Mouse (Mus musculus) brown adipose tissue, adult 24 weeks (tissue): ENCODE results near the gene Trabd2b. TPM values are rescaled to one million over a fixed set of nuclear protein-coding genes. Genes with fewer than 3 reads are reported as not detected.

ENCODE experiments used
- H3K27ac ChIP-seq: fragments of 200-500 bp; replicated peaks from 2 replicates; pipeline ENCODE4 v1.5.1; 2012; ENCODE audit warnings: low read depth, mild to moderate bottlenecking, low read length
- H3K4me1 ChIP-seq: fragments of 200-500 bp; 2 replicates; pipeline ENCODE4 v1.6.1; 2012; ENCODE audit warnings: low read length, mixed read lengths; ENCODE audit not compliant: control insufficient read depth, insufficient read depth, insufficient read length
- H3K4me3 ChIP-seq: fragments of 200-500 bp; 2 replicates; pipeline ENCODE4 v1.5.1; 2012; ENCODE audit warnings: low read depth, mild to moderate bottlenecking, low read length, moderate library complexity; ENCODE audit not compliant: insufficient read depth
- polyA plus RNA-seq: library from polyadenylated mRNA; stranded (reverse); fragments of >200 nt; gene quantifications from 2 replicates; pipeline ENCODE4 v1.2.4, GENCODE M21; 2012; ENCODE audit not compliant: missing spikeins, insufficient read depth, insufficient read length

Gene Trabd2b
- polyA plus RNA-seq, 1 experiment: 5.2 TPM

DNA sequence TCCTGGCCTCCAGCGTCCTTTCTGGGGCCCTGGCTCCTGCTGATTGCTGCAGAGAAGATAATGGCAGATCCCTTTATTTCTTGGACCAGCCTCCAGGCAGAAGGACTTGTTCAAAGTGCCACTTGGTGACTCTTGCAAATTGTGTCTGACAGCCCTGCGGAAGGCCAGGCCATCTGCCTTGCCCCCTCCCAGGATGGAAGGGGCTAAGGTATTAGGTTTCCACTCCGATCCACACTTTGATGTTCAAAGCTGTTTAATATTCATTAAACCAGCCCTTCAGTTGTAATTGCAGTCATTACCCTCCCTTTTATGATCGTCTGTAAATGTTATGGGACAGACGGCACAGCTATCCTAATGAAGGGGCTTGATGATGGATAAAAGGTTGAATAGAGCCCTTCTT is 75.0 kb downstream of the Trabd2b start:
- H3K4me3 ChIP-seq: no peak overlapping the region
- no peaks in the 10 kb centered on the region for H3K4me1 ChIP-seq

DNA sequence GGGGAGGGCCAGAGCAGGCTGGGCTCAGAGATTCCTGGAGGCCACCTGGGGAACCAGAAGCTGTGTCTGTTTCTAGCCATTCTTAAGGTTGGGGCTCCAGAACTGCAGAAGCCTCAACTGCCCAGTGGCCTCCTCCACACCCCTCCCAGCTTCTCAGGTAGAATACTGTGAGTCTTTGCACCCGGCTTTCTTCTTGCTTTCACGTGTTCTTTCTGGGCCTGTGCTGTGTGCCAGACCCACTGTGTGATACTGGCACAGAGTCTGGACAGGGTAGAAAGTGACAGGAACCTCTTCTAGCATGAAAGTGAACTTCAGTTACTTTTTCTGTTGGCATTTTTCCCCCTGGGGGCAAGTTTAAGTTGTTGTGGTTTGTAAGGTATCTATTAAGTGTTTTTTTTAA is 77.6 kb downstream of the Trabd2b start:
- Histone ChIP-seq H3K4me3 (no peak overlapping the region), H3K4me1 (no peaks in the 10 kb centered on the region), H3K27ac (no peak overlapping the region)

More for the DNA sequence above, 75.0 kb downstream of the Trabd2b start:
- H3K27ac ChIP-seq: no peak overlapping the region

DNA sequence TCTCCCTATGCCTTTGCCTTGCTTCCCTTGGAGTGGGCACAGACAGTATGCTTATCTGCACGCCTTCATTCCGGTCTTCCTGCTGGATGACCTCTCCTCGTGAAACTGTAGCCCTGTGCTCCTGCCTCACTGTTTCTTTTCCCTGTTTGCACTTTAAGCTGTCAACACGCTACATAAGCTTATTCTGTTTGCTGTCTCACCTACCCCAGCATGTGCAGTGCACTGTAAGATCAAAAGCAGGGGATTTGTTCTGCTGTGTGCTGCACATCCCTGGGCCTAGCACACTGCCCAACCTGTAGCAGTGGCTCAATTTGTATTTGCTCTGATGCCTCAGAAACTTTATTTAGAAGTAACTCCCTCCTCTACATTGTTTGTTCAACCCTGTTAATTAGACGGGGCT is 79.5 kb downstream of the Trabd2b start:
- H3K4me3 ChIP-seq: no peak overlapping the region
- H3K27ac ChIP-seq: no peak overlapping the region

DNA sequence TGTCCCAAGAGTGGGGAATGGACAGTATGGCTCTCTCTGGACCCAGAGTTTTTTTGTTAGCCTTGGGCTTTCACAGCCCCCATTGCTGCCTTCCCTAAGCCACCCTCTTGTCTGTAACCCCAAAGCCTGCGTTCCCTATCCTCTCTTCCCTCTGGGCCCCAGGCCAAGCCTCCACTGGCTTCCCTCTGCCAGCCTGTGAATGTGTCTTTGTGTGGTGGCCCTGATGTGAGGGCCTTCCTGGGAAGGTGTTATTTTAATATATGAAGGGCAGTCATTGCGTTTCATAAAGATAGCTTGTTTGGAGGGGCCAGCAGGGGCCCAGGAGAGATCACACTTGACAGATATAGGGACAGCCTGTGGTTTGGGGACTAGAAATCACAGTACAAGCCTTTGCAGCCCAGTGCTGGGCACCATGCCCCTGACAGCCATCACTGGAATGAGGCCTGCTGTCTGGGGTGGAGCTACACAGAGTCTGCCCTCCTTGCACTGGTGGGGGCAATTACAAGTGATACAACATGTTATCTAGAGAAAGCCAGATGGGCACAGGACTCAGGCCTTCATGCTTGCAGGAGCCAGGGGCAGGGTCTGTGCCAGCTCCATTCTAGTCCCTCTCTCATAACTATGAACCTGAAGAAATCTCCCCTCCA is 80.5 kb downstream of the Trabd2b start:
- H3K27ac ChIP-seq: no peak overlapping the region
- H3K4me3 ChIP-seq: no peak overlapping the region
- no peaks in the 10 kb centered on the region for H3K4me1 ChIP-seq

More for the DNA sequence above, 79.5 kb downstream of the Trabd2b start:
- H3K4me1 ChIP-seq: no peaks in the 10 kb centered on the region

DNA sequence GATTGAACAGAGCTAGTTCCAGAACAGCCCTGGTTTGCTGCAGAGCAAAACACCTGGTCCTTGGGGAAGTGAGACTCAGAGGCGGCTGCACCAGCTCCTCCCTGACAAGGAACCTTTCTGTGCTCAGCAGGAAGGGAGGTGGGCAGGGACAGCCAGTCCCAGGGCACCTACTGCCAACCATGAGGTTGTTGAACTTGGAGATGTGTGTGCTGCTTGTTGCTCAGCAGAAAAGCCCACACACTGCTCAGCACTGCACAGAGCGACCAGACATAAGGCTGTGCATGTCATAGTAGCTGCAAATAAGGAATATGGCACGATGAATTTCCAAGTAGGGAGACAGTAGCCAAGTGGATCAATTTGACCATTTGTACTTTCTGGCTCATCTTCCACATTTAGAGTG is 81.2 kb downstream of the Trabd2b start:
- no peak overlapping the region for H3K4me3 ChIP-seq
- no peak overlapping the region for H3K27ac ChIP-seq
- no peaks in the 10 kb centered on the region for H3K4me1 ChIP-seq

DNA sequence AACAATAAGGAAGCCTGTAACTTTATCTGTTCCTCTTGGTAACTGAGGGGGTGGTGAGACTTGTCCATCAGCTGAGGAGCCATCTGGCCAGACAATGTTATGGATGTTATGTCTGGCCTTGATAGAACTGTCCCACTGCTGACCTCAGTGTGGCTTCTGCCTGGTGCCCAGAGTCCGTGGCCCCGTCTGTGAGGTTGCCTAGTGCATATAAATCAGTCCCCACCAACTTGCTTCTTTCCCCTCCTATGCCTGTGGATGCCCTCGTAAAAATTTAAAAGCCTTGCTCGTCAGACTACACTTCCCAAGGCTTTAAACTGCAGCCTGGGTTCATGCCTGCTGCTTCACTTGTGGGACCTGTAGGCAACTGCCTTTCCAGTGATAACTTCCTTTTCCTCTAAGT is 85.6 kb downstream of the Trabd2b start:
- peaks cover 4% of the 10 kb centered on the region; the same call in 1 of the 2 replicates for H3K4me1 ChIP-seq
- no peak overlapping the region for H3K27ac ChIP-seq
- no peak overlapping the region for H3K4me3 ChIP-seq

DNA sequence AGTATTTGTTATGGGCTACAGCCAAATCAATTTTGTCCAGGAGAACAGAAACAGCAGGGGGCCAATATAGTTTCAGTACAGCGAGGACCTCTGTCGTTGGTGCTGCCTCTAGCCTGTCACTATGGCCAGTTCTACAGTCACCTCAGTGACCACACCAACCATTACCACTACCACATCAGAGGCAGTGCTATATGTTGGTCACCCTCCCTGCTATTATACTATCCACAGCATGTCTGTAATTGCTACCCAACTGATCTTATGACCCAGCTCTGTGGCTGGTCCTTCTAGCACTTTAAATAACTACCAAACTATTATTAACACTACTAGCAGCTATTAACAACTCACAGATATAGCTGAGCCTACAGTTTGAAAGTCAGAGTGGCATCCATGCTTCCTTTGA is 87.5 kb downstream of the Trabd2b start:
- Histone ChIP-seq H3K4me1 (peaks cover 4% of the 10 kb centered on the region; the same call in 1 of the 2 replicates), H3K27ac (no peak overlapping the region), H3K4me3 (no peak overlapping the region)

DNA sequence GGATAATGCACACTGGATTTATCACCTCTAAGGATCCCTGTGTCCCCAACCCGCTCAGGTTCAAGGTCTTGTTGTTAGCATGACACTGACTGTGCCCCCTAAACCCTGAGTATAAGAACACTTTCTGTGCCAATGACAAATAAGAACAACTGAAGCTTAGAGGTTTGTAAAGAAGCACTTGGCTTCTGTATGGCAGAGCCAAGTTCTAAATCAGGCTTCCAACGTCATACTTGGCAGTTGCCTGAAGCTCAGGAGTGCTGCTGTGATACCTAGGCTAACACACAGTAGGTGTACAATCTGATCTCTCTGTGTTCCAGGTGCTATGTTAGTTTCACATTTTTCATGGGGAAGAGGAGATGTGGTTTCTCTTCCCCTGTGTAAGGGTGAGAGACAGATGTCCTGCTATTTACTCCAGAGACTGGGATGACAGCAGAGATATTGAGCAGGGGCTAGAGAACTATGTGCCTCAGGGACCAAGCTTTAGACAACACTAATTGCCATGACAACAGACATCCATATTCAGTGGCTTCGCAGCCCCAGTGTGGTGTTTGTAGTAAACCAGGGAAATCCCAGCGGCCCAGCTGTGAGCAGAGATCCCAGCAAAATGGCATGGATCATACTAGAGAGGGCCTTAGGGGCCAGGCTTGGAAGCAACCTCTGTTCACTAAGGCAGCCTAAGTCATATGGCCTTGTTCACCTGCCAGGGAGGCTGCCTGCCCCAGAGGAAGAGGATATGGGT is 89.3 kb downstream of the Trabd2b start:
- Histone ChIP-seq H3K4me3 (no peak overlapping the region), H3K4me1 (peaks cover 4% of the 10 kb centered on the region; the same call in 1 of the 2 replicates), H3K27ac (no peak overlapping the region)

DNA sequence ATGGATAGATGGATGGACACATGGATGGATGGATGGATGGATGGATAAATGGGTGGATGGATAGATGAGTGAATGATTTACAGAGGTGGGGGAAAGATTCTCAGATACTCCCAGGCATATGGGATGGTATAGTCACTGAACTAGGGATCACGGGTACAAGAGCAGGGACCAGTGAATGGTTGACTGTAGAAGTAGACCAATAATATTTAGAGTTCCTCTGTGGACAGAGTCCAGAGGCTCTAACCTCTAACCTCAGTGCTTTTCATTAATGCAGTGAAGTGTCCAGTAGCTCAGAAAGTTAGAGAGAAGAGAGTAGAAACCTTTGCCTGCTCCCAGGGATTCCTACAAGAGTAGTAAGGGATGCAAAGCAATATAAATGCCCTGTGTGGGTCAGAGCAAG is 93.1 kb downstream of the Trabd2b start:
- Histone ChIP-seq H3K27ac (no peak overlapping the region), H3K4me1 (peaks cover 4% of the 10 kb centered on the region; the same call in 1 of the 2 replicates)

DNA sequence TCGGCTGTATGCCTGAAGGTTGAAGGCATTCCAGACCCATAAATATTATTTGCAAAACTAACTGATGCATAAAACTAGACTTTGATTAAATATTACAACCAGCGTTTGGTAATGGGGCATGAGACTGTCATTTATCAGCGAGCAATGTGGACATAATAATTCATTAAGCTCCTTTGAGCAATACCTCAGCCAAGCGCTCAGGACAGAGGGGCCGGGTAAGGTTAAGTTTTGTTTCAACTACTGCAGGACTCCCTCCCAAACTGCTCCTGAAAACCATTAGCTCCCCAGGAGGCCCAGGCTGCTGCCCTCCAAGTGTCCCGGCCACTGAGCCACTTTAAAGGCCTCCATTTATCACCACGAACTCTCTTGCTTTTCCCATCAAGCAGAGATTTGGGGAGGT is 93.8 kb downstream of the Trabd2b start:
- Histone ChIP-seq H3K4me1 (peaks cover 3% of the 10 kb centered on the region; the same call in 1 of the 2 replicates), H3K27ac (no peak overlapping the region), H3K4me3 (no peak overlapping the region)

More for the DNA sequence above, 93.1 kb downstream of the Trabd2b start:
- no peak overlapping the region for H3K4me3 ChIP-seq

DNA sequence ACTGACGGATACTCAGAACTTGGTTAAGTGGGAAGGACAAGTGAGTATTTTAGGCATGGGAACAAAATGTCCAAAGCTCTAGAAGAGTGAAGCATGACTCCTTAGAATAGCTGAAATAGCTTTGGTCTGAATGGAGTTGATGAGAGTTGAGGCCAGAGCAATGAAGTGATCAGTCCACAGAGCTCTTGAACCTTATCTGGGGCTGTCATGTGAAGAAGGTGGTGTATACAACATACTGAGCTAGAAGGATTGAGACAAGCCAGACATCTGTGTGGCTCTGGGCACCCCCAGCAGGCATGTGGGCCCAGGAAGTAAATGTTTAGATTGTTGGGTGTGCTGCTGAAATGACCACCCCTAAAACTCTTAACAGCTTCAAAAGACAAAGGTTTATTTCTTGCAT is 94.5 kb downstream of the Trabd2b start:
- no peak overlapping the region for H3K27ac ChIP-seq
- no peak overlapping the region for H3K4me3 ChIP-seq
- H3K4me1 ChIP-seq: no peaks in the 10 kb centered on the region

DNA sequence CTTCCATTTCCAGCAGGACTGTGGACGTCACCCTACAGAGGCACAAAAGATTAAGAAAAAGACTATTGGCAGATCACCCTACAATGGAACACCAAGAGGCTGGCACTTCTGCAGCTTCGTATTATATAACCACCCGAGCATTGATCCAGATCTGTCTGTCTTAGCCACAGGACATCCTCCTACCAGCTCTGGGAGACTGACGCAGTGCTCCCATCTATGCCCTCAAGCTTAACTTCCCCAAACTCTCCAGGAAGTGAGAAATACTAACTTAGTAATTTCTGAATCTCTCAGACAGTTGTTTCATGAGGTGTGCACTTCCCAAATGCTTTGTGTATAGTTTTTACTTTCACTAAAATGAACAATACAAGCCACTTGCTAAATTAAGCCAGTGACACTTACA is 95.1 kb downstream of the Trabd2b start:
- H3K4me1 ChIP-seq: no peaks in the 10 kb centered on the region
- H3K4me3 ChIP-seq: no peak overlapping the region
- H3K27ac ChIP-seq: no peak overlapping the region

DNA sequence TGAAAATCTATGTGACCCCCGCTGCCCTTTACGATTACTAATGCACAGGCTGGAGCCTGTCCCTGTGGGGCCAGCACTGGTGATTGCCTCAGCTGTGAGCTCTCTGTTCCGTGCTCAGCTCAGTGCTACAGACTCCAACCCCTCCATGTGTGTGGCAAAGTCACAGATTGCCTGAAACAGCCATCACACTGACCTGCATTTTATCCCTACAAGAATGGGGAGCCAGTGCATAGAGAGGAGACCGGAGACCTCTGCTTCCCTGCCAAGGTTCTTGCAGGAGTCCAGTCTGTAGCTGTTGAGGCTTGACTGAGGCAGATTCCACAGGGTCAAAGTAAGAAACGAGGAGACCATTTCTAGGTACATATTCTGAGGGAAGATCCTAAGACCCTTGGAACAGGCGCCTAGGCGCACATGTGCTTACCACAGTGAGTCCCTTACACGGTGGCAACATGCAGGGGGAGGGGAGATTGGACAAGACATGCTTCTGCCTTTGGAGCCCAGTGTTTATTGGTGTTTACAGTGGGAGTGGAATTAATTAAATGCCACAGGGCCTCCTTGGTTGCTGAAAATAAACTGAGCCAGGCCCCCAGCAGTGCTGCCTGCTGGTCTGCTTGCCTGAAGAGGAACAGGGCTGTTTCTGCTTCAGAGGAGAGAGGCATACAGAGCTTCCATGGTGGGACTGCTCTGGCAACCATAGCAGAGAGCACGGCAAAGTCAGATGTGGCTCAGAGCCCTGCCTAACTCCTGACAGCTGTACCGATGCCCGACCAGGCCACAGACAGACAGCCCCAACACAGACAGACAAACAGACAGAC is 97.9 kb downstream of the Trabd2b start:
- no peaks in the 10 kb centered on the region for H3K4me1 ChIP-seq
- H3K27ac ChIP-seq: no peak overlapping the region
- H3K4me3 ChIP-seq: no peak overlapping the region

DNA sequence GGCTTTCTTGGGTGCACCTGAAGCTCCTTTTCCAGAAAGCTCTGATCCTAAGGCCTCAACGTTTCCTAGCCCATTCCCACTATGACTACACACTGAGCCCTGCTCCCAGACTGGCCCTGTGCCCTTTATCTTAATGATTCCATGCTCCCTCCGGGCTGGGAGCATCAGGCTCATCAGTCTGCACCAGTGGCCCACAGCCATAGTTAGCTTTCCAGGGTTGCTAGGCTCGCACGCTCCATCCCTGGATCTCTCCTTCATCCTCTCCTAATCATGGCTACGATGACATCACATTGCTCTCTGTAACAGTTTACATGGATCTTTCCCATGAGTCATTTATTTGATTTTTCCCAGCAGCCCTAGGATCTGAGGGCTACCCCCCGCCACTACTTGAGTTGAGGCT is 103.1 kb downstream of the Trabd2b start:
- Histone ChIP-seq H3K4me1 (peaks cover 2% of the 10 kb centered on the region; the same call in 1 of the 2 replicates), H3K27ac (no peak overlapping the region)

DNA sequence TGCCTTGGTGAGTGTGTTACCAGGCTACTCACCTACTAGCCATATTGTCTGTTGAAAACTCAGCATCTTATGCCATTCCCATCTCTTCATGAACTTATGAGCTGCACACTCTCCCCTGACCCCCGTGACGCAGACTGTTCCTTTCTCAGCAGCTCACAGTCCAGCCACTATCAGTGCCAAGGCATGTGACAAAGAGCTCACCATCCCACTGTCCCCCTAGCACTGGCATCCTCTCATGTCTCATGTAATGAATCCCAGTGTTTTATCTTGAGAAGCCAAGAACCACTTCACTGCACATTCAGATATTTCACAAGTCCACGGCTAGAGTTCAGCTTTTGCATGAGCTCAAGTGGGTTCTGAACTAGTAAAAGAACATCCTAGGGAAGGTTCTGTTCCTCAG is 105.1 kb downstream of the Trabd2b start:
- H3K4me1 ChIP-seq: peaks cover 4% of the 10 kb centered on the region
- H3K4me3 ChIP-seq: no peak overlapping the region
- H3K27ac ChIP-seq: no peak overlapping the region

More for the DNA sequence above, 103.1 kb downstream of the Trabd2b start:
- H3K4me3 ChIP-seq: no peak overlapping the region
